Mouse (Mus musculus) cerebellum, postnatal 36 days (tissue): ENCODE measurements around the gene Bcas1.

Experiments used
- DNase-seq, 2 experiments: peaks; one replicate each; pipeline ENCODE4 v3.0.0; 2021 to 2022; ENCODE audit warnings: mixed read lengths in 2 of 2

The Bcas1 gene

GRCm38 (mm10) chr2:170344502-170345409 lies 82.9 kb downstream of the Bcas1 start:
- no peak for DNase-seq

- DNase-seq, result no peak
These were observed 83.8 kb downstream of the Bcas1 start for GRCm38 (mm10) chr2:170343819-170344317.

- peak in 1 of 2 experiments; percentile 10 for DNase-seq
These were observed 84.4 kb downstream of the Bcas1 start for GRCm38 (mm10) chr2:170343133-170343818.

- no peak for DNase-seq
These were observed 85.3 kb downstream of the Bcas1 start for GRCm38 (mm10) chr2:170342312-170342830.

GRCm38 (mm10) chr2:170341179-170341578 lies 86.5 kb downstream of the Bcas1 start:
- no peak for DNase-seq

- no peak for DNase-seq
These were observed 91.3 kb downstream of the Bcas1 start for GRCm38 (mm10) chr2:170336266-170336760.

GRCm38 (mm10) chr2:170335168-170335567 lies 92.5 kb downstream of the Bcas1 start:
- DNase-seq, result no peak

GRCm38 (mm10) chr2:170331870-170332269 lies 95.8 kb downstream of the Bcas1 start:
- DNase-seq, result no peak

GRCm38 (mm10) chr2:170330466-170330865 lies 97.2 kb downstream of the Bcas1 start:
- no peak for DNase-seq

GRCm38 (mm10) chr2:170329921-170330320 lies 97.7 kb downstream of the Bcas1 start:
- no peak for DNase-seq

- DNase-seq, result peak in 1 of 2 experiments; percentile 11
These were observed 103.7 kb downstream of the Bcas1 start for GRCm38 (mm10) chr2:170323925-170324347.

- no peak for DNase-seq
These were observed 105.6 kb downstream of the Bcas1 start for GRCm38 (mm10) chr2:170322013-170322414.

GRCm38 (mm10) chr2:170321579-170321978 lies 106.1 kb downstream of the Bcas1 start:
- no peak for DNase-seq

GRCm38 (mm10) chr2:170319533-170320463 lies 107.8 kb downstream of the Bcas1 start:
- no peak for DNase-seq

GRCm38 (mm10) chr2:170318713-170319532 lies 108.7 kb downstream of the Bcas1 start:
- DNase-seq, result peak; percentile 35 to 53

- DNase-seq, result no peak
These were observed 110.9 kb downstream of the Bcas1 start for GRCm38 (mm10) chr2:170316774-170317173.

GRCm38 (mm10) chr2:170316344-170316743 lies 111.3 kb downstream of the Bcas1 start:
- DNase-seq, result no peak

- DNase-seq, result no peak
These were observed 116.7 kb downstream of the Bcas1 start for GRCm38 (mm10) chr2:170310988-170311359.

GRCm38 (mm10) chr2:170310310-170310987 lies 117.2 kb downstream of the Bcas1 start:
- no peak for DNase-seq

- DNase-seq, result no peak
These were observed 118.7 kb downstream of the Bcas1 start for GRCm38 (mm10) chr2:170308966-170309365.
